Mouse (Mus musculus) myocyte (in vitro differentiated cells): ENCODE measurements around the gene Il15ra. TPM values are rescaled to one million over a fixed set of nuclear protein-coding genes. Genes with fewer than 3 reads are reported as not detected.

Source experiments
- H3K27me3 ChIP-seq: one replicate; pipeline ENCODE4 v1.6.1; 2011; ENCODE audit not compliant: control insufficient read depth, insufficient read depth, insufficient read length
- H3K36me3 ChIP-seq: one replicate; pipeline ENCODE4 v1.6.1; 2011; ENCODE audit not compliant: control insufficient read depth, insufficient read depth
- H3K4me2 ChIP-seq: one replicate; pipeline ENCODE4 v1.6.1; 2011; ENCODE audit warnings: low read depth, control low read depth
- H3K4me3 ChIP-seq: one replicate; pipeline ENCODE4 v1.5.1; 2011; ENCODE audit warnings: mild to moderate bottlenecking, control low read depth, moderate library complexity
- H3K79me2 ChIP-seq: one replicate; pipeline ENCODE4 v1.6.1; 2011; ENCODE audit not compliant: control insufficient read depth, insufficient read depth
- H3ac ChIP-seq: one replicate; pipeline ENCODE4 v1.6.1; 2011; ENCODE audit not compliant: control insufficient read depth, insufficient read length
- CEBPB ChIP-seq: IDR thresholded peaks from 2 replicates; pipeline ENCODE4 v1.6.1; 2011; ENCODE audit warnings: mild to moderate bottlenecking, moderate library complexity; ENCODE audit not compliant: poor library complexity, insufficient read depth, severe bottlenecking
- E2F4 ChIP-seq: IDR thresholded peaks from one replicate; pipeline ENCODE4 v1.6.1; 2011; ENCODE audit warnings: mild to moderate bottlenecking, control low read depth, moderate library complexity; ENCODE audit not compliant: insufficient read depth
- MAX ChIP-seq: IDR thresholded peaks from one replicate; pipeline ENCODE4 v1.6.1; 2011; ENCODE audit warnings: low read depth, mild to moderate bottlenecking, control low read depth
- MYOD1 ChIP-seq, 3 experiments: IDR thresholded peaks; one replicate each; pipeline ENCODE4 v1.6.1; 2011; ENCODE audit warnings: control low read depth in 2 of 3, low read depth in 2 of 3, mild to moderate bottlenecking in 2 of 3, moderate library complexity in 1 of 3; ENCODE audit not compliant: insufficient read length in 2 of 3, control insufficient read depth in 1 of 3
- MYOG ChIP-seq, 3 experiments: IDR thresholded peaks; one replicate each; pipeline ENCODE4 v1.6.1; 2011; ENCODE audit warnings: control low read depth in 2 of 3, low read depth in 2 of 3, mild to moderate bottlenecking in 2 of 3; ENCODE audit not compliant: insufficient read length in 2 of 3, control insufficient read depth in 1 of 3, insufficient read depth in 1 of 3
- POLR2A ChIP-seq: IDR thresholded peaks from one replicate; pipeline ENCODE4 v1.6.1; 2011; ENCODE audit warnings: low read depth, mild to moderate bottlenecking, control low read depth, moderate library complexity; ENCODE audit not compliant: insufficient read length
- POLR2AphosphoS2 ChIP-seq: IDR thresholded peaks from one replicate; pipeline ENCODE4 v1.6.1; 2011; ENCODE audit warnings: low read depth, control low read depth; ENCODE audit not compliant: insufficient read length
- REST ChIP-seq: IDR thresholded peaks from one replicate; pipeline ENCODE4 v1.6.1; 2011; ENCODE audit warnings: mild to moderate bottlenecking, control low read depth, moderate library complexity; ENCODE audit not compliant: insufficient read depth, insufficient read length
- SRF ChIP-seq: IDR thresholded peaks from one replicate; pipeline ENCODE4 v1.6.1; 2011; ENCODE audit warnings: low read depth; ENCODE audit not compliant: control insufficient read depth, insufficient read length
- TCF12 ChIP-seq: IDR thresholded peaks from one replicate; pipeline ENCODE4 v1.6.1; 2011; ENCODE audit warnings: mild to moderate bottlenecking, control low read depth; ENCODE audit not compliant: poor library complexity, insufficient read depth, severe bottlenecking
- TCF3 ChIP-seq: IDR thresholded peaks from one replicate; pipeline ENCODE4 v1.6.1; 2011; ENCODE audit warnings: low read depth, control low read depth; ENCODE audit not compliant: insufficient read length
- USF1 ChIP-seq: IDR thresholded peaks from one replicate; pipeline ENCODE4 v1.6.1; 2011; ENCODE audit warnings: low read depth, mild to moderate bottlenecking, control low read depth, moderate library complexity
- polyA plus RNA-seq: library from polyadenylated mRNA; unstranded; fragments of >200 nt; fragmentation: generic; extraction: Trizol; gene quantifications from one replicate; pipeline ENCODE4 v1.2.1, GENCODE M21; 2012; ENCODE audit warnings: missing spikeins

Il15ra gene
- polyA plus RNA-seq, 1 experiment = 0.22 TPM

- Histone ChIP-seq H3ac (no peak overlapping the region), H3K4me3 (no peak overlapping the region), H3K4me2 (no peak overlapping the region), H3K79me2 (no peaks in the 10 kb centered on the region), H3K27me3 (no peaks in the 10 kb centered on the region), H3K36me3 (no peaks in the 10 kb centered on the region)
- TF ChIP-seq POLR2A (no peak), TCF3 (no peak), MYOD1 (IDR thresholded peaks at IDR 0.05; ENCODE audit: control insufficient read depth in 1 of 3, insufficient read length in 2 of 3, low read depth in 2 of 3) (no peak), USF1 (no peak), TCF12 (no peak), E2F4 (no peak), REST (no peak), SRF (no peak), CEBPB (no peak), MYOG (IDR thresholded peaks at IDR 0.05; ENCODE audit: control insufficient read depth in 1 of 3, insufficient read depth in 1 of 3, insufficient read length in 2 of 3, low read depth in 2 of 3) (no peak), POLR2AphosphoS2 (no peak), MAX (no peak)
These were observed 9.4 kb downstream of the Il15ra start for GRCm38 (mm10) chr2:11714535-11714934.

- TF ChIP-seq MYOG (IDR thresholded peaks at IDR 0.05; ENCODE audit: control insufficient read depth in 1 of 3, insufficient read depth in 1 of 3, insufficient read length in 2 of 3, low read depth in 2 of 3) (no peak), USF1 (no peak), MYOD1 (IDR thresholded peaks at IDR 0.05; ENCODE audit: control insufficient read depth in 1 of 3, insufficient read length in 2 of 3, low read depth in 2 of 3) (no peak), TCF3 (no peak), E2F4 (no peak), CEBPB (no peak), SRF (no peak)
- Histone ChIP-seq H3K4me3 (no peak overlapping the region), H3K4me2 (no peak overlapping the region), H3K27me3 (no peaks in the 10 kb centered on the region), H3K36me3 (no peaks in the 10 kb centered on the region), H3K79me2 (no peaks in the 10 kb centered on the region), H3ac (no peak overlapping the region)
These were observed 13.5 kb downstream of the Il15ra start for GRCm38 (mm10) chr2:11718573-11718972.

- H3K27me3 ChIP-seq = no peaks in the 10 kb centered on the region
- H3K4me3 ChIP-seq = no peak overlapping the region
- TF ChIP-seq E2F4 (no peak), CEBPB (no peak), MYOD1 (IDR thresholded peaks at IDR 0.05; ENCODE audit: control insufficient read depth in 1 of 3, insufficient read length in 2 of 3, low read depth in 2 of 3) (no peak), POLR2A (no peak)
- H3K4me2 ChIP-seq = no peak overlapping the region
- H3K36me3 ChIP-seq = no peaks in the 10 kb centered on the region
- H3ac ChIP-seq = no peak overlapping the region
- no peaks in the 10 kb centered on the region for H3K79me2 ChIP-seq
These were observed 17.5 kb downstream of the Il15ra start for GRCm38 (mm10) chr2:11722564-11722963.

GRCm38 (mm10) chr2:11727574-11727973, 22.5 kb downstream of the Il15ra start:
- H3K27me3 ChIP-seq = no peaks in the 10 kb centered on the region
- TF ChIP-seq MYOD1 (IDR thresholded peaks at IDR 0.05; ENCODE audit: control insufficient read depth in 1 of 3, insufficient read length in 2 of 3, low read depth in 2 of 3) (no peak), CEBPB (no peak), MAX (no peak), POLR2AphosphoS2 (no peak), POLR2A (no peak), TCF12 (no peak), TCF3 (no peak), SRF (no peak), E2F4 (no peak), USF1 (no peak), REST (no peak), MYOG (IDR thresholded peaks at IDR 0.05; ENCODE audit: control insufficient read depth in 1 of 3, insufficient read depth in 1 of 3, insufficient read length in 2 of 3, low read depth in 2 of 3) (no peak)

GRCm38 (mm10) chr2:11729091-11729490, 24.0 kb downstream of the Il15ra start:
- Histone ChIP-seq H3K36me3 (no peaks in the 10 kb centered on the region), H3K4me2 (no peak overlapping the region), H3K4me3 (no peak overlapping the region), H3K27me3 (no peaks in the 10 kb centered on the region), H3ac (no peak overlapping the region), H3K79me2 (no peaks in the 10 kb centered on the region)
- TF ChIP-seq CEBPB (no peak), TCF3 (no peak), MAX (no peak), USF1 (no peak), E2F4 (no peak), SRF (no peak), MYOD1 (IDR thresholded peaks at IDR 0.05; ENCODE audit: control insufficient read depth in 1 of 3, insufficient read length in 2 of 3, low read depth in 2 of 3) (no peak), POLR2A (no peak), POLR2AphosphoS2 (no peak), TCF12 (no peak), MYOG (IDR thresholded peaks at IDR 0.05; ENCODE audit: control insufficient read depth in 1 of 3, insufficient read depth in 1 of 3, insufficient read length in 2 of 3, low read depth in 2 of 3) (no peak), REST (no peak)

More at GRCm38 (mm10) chr2:11727574-11727973, 22.5 kb downstream of the Il15ra start:
- H3K79me2 ChIP-seq = no peaks in the 10 kb centered on the region
- no peaks in the 10 kb centered on the region for H3K36me3 ChIP-seq
- no peak overlapping the region for H3ac ChIP-seq
- H3K4me3 ChIP-seq = no peak overlapping the region
- no peak overlapping the region for H3K4me2 ChIP-seq
